Mouse (Mus musculus) hematopoietic stem cell, adult 5-6 weeks (primary cell): Measurements from ENCODE around the gene Kif26b. TPM values are rescaled to one million over a fixed set of nuclear protein-coding genes. Genes with fewer than 3 reads are reported as not detected.

Source experiments
- ATAC-seq, 2 experiments: fragments of 125-278 bp in 1 of 2; replicated peaks in 1 of 2; 2 replicates each; pipeline ENCODE4 v1.8.0; 2016 to 2017; ENCODE audit warnings: inconsistent platforms in 2 of 2, mild to moderate bottlenecking in 2 of 2, moderate number of reproducible peaks in 2 of 2, low read depth in 1 of 2, moderate TSS enrichment in 1 of 2; ENCODE audit not compliant: low FRiP score in 2 of 2, poor library complexity in 2 of 2, severe bottlenecking in 2 of 2, insufficient read depth in 1 of 2, low TSS enrichment in 1 of 2
- total RNA-seq: library from RNA; stranded (forward); fragments of 172-1452, 232-1000 nt; gene quantifications from 2 replicates; pipeline ENCODE4 v1.2.3, GENCODE M21; 2017

Gene Kif26b
- total RNA-seq, 1 experiment from 2014 or later = 0.25 TPM

- ATAC-seq = no peak
These were observed 144.1 kb downstream of the Kif26b start for GRCm38 (mm10) chr1:178673051-178673450.

GRCm38 (mm10) chr1:178673506-178673905 lies 144.6 kb downstream of the Kif26b start:
- ATAC-seq = no peak

GRCm38 (mm10) chr1:178675542-178676252 lies 146.8 kb downstream of the Kif26b start:
- no peak for ATAC-seq

- no peak for ATAC-seq
These were observed 148.2 kb downstream of the Kif26b start for GRCm38 (mm10) chr1:178677160-178677559.

- no peak; a peak in 1 of 4 replicates for ATAC-seq
These were observed 148.8 kb downstream of the Kif26b start for GRCm38 (mm10) chr1:178677630-178678221.

- ATAC-seq = no peak
These were observed 154.7 kb downstream of the Kif26b start for GRCm38 (mm10) chr1:178683631-178684030.

- ATAC-seq = no peak
These were observed 156.2 kb downstream of the Kif26b start for GRCm38 (mm10) chr1:178684991-178685680.

- ATAC-seq = no peak
These were observed 158.0 kb downstream of the Kif26b start for GRCm38 (mm10) chr1:178686881-178687280.

GRCm38 (mm10) chr1:178689512-178689911 lies 160.6 kb downstream of the Kif26b start:
- no peak for ATAC-seq

- ATAC-seq = no peak
These were observed 162.8 kb downstream of the Kif26b start for GRCm38 (mm10) chr1:178691679-178692078.

- ATAC-seq = no peak
These were observed 171.2 kb downstream of the Kif26b start for GRCm38 (mm10) chr1:178700102-178700501.

- ATAC-seq = no peak
These were observed 174.6 kb downstream of the Kif26b start for GRCm38 (mm10) chr1:178703496-178703895.

GRCm38 (mm10) chr1:178707925-178708351 lies 179.0 kb downstream of the Kif26b start:
- no peak for ATAC-seq

- no peak for ATAC-seq
These were observed 179.4 kb downstream of the Kif26b start for GRCm38 (mm10) chr1:178708356-178708755.

GRCm38 (mm10) chr1:178712189-178712873 lies 183.4 kb downstream of the Kif26b start:
- ATAC-seq = peak in 1 of 2 experiments; percentile 54; a peak in 1 of 4 replicates

- no peak for ATAC-seq
These were observed 185.3 kb downstream of the Kif26b start for GRCm38 (mm10) chr1:178714209-178714608.

- no peak for ATAC-seq
These were observed 187.5 kb downstream of the Kif26b start for GRCm38 (mm10) chr1:178716411-178716810.

- no peak for ATAC-seq
These were observed 191.9 kb downstream of the Kif26b start for GRCm38 (mm10) chr1:178720821-178721220.
